12 mouse cellular contexts compared by ENCODE assay signal in genomic region chr8:95782628-95783027, GRCm38 (mm10).
"Had no signal": no experiment of that assay in that cellular context is flagged by ENCODE, and none has a peak within 500 bp of the region (broad histone marks: within the 10 kb centered on the region; RNA-seq: fewer than 3 reads in every experiment).

No protein-coding gene starts in this region.

- H3K4me1 ChIP-seq: limb, embryonic 13.5 days; liver, embryonic 12.5 days; midbrain, embryonic 12.5 days; neural tube, embryonic 15.5 days had no signal

- H3K27me3 ChIP-seq: limb, embryonic 13.5 days; liver, embryonic 12.5 days; midbrain, embryonic 12.5 days; neural tube, embryonic 15.5 days had no signal

- H3K27ac ChIP-seq: limb, embryonic 13.5 days; liver, embryonic 12.5 days; midbrain, embryonic 12.5 days; neural tube, embryonic 15.5 days had no signal

- H3K9ac ChIP-seq: limb, embryonic 13.5 days; liver, embryonic 12.5 days; lung, embryonic 14.5 days; midbrain, embryonic 12.5 days; neural tube, embryonic 15.5 days had no signal

- DNase-seq: kidney, postnatal 36 days; left cerebral cortex, postnatal 4 days; lung, embryonic 14.5 days; right cerebral cortex, adult 18-20 months; right cerebral cortex, postnatal 25 days; thymus, adult 18-20 months; thymus, postnatal 14 days had no signal

- H3K4me2 ChIP-seq: limb, embryonic 13.5 days; liver, embryonic 12.5 days; lung, embryonic 14.5 days; midbrain, embryonic 12.5 days; neural tube, embryonic 15.5 days had no signal

- H3K9me3 ChIP-seq: liver, embryonic 12.5 days; midbrain, embryonic 12.5 days; neural tube, embryonic 15.5 days had no signal

- ATAC-seq: liver, embryonic 12.5 days had no signal

- H3K4me3 ChIP-seq: limb, embryonic 13.5 days; liver, embryonic 12.5 days; midbrain, embryonic 12.5 days; myocyte; neural tube, embryonic 15.5 days had no signal
